Comparison of ENCODE assay signal across 8 mouse cellular contexts in the genomic region with DNA sequence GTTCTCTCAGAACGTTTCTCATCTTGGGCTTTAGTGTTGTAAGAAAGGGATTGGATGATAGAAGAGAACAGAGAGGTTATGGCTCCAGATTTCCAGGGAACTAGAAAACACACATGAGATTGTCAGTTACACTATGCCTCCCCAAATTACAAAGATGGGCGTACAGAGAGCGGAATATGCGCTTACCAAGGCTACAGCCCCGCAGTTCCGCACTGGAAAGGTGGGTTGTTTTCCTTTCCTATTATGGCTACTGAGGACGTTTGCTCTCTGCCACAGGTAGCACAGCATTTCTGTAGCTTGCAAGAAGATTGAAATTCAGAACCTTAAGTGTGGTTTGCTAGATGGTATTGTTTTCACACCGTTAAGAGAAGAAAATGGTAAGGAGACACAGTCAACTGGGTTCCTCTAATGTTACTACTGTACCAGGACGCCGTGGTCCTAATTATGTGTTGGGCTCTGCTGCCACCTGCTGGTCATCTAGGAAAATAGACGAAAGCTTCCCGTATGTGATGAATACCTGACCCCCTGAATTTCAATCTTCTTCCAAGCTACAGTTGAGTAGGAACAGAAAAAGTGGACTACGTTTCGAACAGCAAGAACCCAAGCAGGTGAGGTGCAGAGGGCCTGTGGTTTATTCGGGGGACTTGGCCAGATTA. TPM values are rescaled to one million over a fixed set of nuclear protein-coding genes. Genes with fewer than 3 reads are reported as not detected.
DNase-seq lines count a peak whose midpoint lies in the region; ATAC-seq and TF ChIP-seq lines count a peak whose summit lies in the region.

No protein-coding gene starts in this region.

- TF ChIP-seq CTCF in heart, adult 2 months (IDR thresholded peaks at IDR 0.05): peak; percentile 81

- intact Hi-C loops in heart, adult 2 months (cut with DNase I): loop anchor here (1.0 to 5.0 kb wide), 4 partner anchors 342 to 651 kb away; no protein-coding TSS in a partner anchor

- H3K4me3 ChIP-seq in heart, adult 2 months: no peak overlapping the region
- H3K4me3 ChIP-seq in heart, embryonic 10.5 days: no peak overlapping the region
- no peak overlapping the region for H3K4me3 ChIP-seq in forebrain, embryonic 16.5 days (replicated peaks; ENCODE audit: low read length)
- H3K4me3 ChIP-seq in hindbrain, embryonic 15.5 days: no peak overlapping the region
- no peak overlapping the region for H3K4me3 ChIP-seq in midbrain, embryonic 11.5 days (ENCODE audit: low read depth, low read length)

- H3K4me1 ChIP-seq in heart, adult 2 months (ENCODE audit: control insufficient read depth, insufficient read depth, low read length): no peaks in the 10 kb centered on the region
- H3K4me1 ChIP-seq in heart, embryonic 10.5 days: no peaks in the 10 kb centered on the region
- H3K4me1 ChIP-seq in forebrain, embryonic 16.5 days (replicated peaks; ENCODE audit: control insufficient read depth, insufficient read depth, low read length): no peaks in the 10 kb centered on the region
- no peaks in the 10 kb centered on the region for H3K4me1 ChIP-seq in hindbrain, embryonic 15.5 days (replicated peaks)
- no peaks in the 10 kb centered on the region for H3K4me1 ChIP-seq in midbrain, embryonic 11.5 days (ENCODE audit: control insufficient read depth, insufficient read depth, low read length)

- no peak overlapping the region for H3K4me2 ChIP-seq in forebrain, embryonic 16.5 days (ENCODE audit: low read length)
- peak overlapping the region; percentile 18; the same call in 1 of the 2 replicates for H3K4me2 ChIP-seq in hindbrain, embryonic 15.5 days
- no peak overlapping the region for H3K4me2 ChIP-seq in midbrain, embryonic 11.5 days

- 34% methylated on average over 15 of the region's 15 CpGs for WGBS in heart, adult 2 months
- 38% methylated on average over 15 of the region's 15 CpGs for WGBS in heart, embryonic 10.5 days
- 39% methylated on average over 15 of the region's 15 CpGs for WGBS in forebrain, embryonic 16.5 days
- 43% methylated on average over 15 of the region's 15 CpGs for WGBS in hindbrain, embryonic 15.5 days
- WGBS in midbrain, embryonic 11.5 days: 42% methylated on average over 15 of the region's 15 CpGs

- H3K27me3 ChIP-seq in heart, adult 2 months (ENCODE audit: control insufficient read depth, insufficient read depth, low read length): peaks cover 1% of the 10 kb centered on the region; the same call in 1 of the 2 replicates
- peaks cover 14% of the 10 kb centered on the region for H3K27me3 ChIP-seq in heart, embryonic 10.5 days (ENCODE audit: insufficient read depth, poor library complexity, severe bottlenecking)
- no peaks in the 10 kb centered on the region for H3K27me3 ChIP-seq in forebrain, embryonic 16.5 days (replicated peaks; ENCODE audit: control insufficient read depth, insufficient read depth, low read length)
- no peaks in the 10 kb centered on the region for H3K27me3 ChIP-seq in hindbrain, embryonic 15.5 days
- no peaks in the 10 kb centered on the region for H3K27me3 ChIP-seq in midbrain, embryonic 11.5 days (ENCODE audit: control insufficient read depth, insufficient read depth, low read length)

- no peaks in the 10 kb centered on the region for H3K79me2 ChIP-seq in heart, adult 2 months (replicated peaks; ENCODE audit: control insufficient read depth, insufficient read depth, low read length)

- H3K27ac ChIP-seq in heart, adult 2 months: no peak overlapping the region
- H3K27ac ChIP-seq in heart, embryonic 10.5 days: no peak overlapping the region
- H3K27ac ChIP-seq in forebrain, embryonic 16.5 days (ENCODE audit: low read length): no peak overlapping the region
- no peak overlapping the region for H3K27ac ChIP-seq in hindbrain, embryonic 15.5 days (replicated peaks)
- H3K27ac ChIP-seq in midbrain, embryonic 11.5 days (ENCODE audit: low read depth, low read length): no peak overlapping the region

- no peak for TF ChIP-seq POLR2A in heart, adult 2 months (IDR thresholded peaks at IDR 0.05; ENCODE audit: insufficient read depth, low read depth, low read length)

- H3K9me3 ChIP-seq in heart, embryonic 10.5 days: no peaks in the 10 kb centered on the region
- H3K9me3 ChIP-seq in forebrain, embryonic 16.5 days (ENCODE audit: control insufficient read depth, low read length): no peaks in the 10 kb centered on the region
- no peaks in the 10 kb centered on the region for H3K9me3 ChIP-seq in hindbrain, embryonic 15.5 days
- H3K9me3 ChIP-seq in midbrain, embryonic 11.5 days (ENCODE audit: control insufficient read depth, low read length): no peaks in the 10 kb centered on the region

- peak; percentile 84 for ATAC-seq in cerebellum, adult (ENCODE audit: insufficient number of reproducible peaks, low FRiP score, low TSS enrichment)
- ATAC-seq in forebrain, embryonic 16.5 days: peak; percentile 87
- ATAC-seq in hindbrain, embryonic 15.5 days (ENCODE audit: low FRiP score, low read depth): peak; percentile 86
- ATAC-seq in midbrain, embryonic 11.5 days (ENCODE audit: low FRiP score): peak; percentile 64

- no peak overlapping the region for H3K9ac ChIP-seq in heart, adult 2 months (ENCODE audit: low read depth, low read length)
- no peak overlapping the region for H3K9ac ChIP-seq in forebrain, embryonic 16.5 days (replicated peaks; ENCODE audit: low read depth, low read length)
- no peak overlapping the region for H3K9ac ChIP-seq in hindbrain, embryonic 15.5 days
- no peak overlapping the region for H3K9ac ChIP-seq in midbrain, embryonic 11.5 days (ENCODE audit: low read length)

- peak; percentile 49 to 72 for DNase-seq in heart, adult 2 months
- no peak for DNase-seq in heart, embryonic 10.5 days (ENCODE audit: low spot score)
- DNase-seq in left cerebral cortex, adult 8-10 months (ENCODE audit: low spot score in 2 of 2): peak; percentile 8 to 46
- peak; percentile 95 for DNase-seq in midbrain, embryonic 11.5 days (ENCODE audit: low spot score, missing footprints)
- peak; percentile 7 to 67 for DNase-seq in spleen, postnatal 10 days (ENCODE audit: low spot score in 2 of 2)

- no peaks in the 10 kb centered on the region for H3K36me3 ChIP-seq in heart, adult 2 months (ENCODE audit: control insufficient read depth, insufficient read depth, low read length)
- no peaks in the 10 kb centered on the region for H3K36me3 ChIP-seq in heart, embryonic 10.5 days
- H3K36me3 ChIP-seq in forebrain, embryonic 16.5 days (ENCODE audit: control insufficient read depth, insufficient read depth): no peaks in the 10 kb centered on the region
- H3K36me3 ChIP-seq in hindbrain, embryonic 15.5 days: no peaks in the 10 kb centered on the region
- H3K36me3 ChIP-seq in midbrain, embryonic 11.5 days (ENCODE audit: control insufficient read depth, insufficient read depth, low read length): no peaks in the 10 kb centered on the region

- peak; percentile 69; the same call in 1 of the 2 replicates for TF ChIP-seq EP300 in heart, adult 2 months (IDR thresholded peaks at IDR 0.05; ENCODE audit: insufficient read depth, low read depth, low read length)

RNA-seq across cellular contexts. Expression of a gene that starts 12.0 kb away (rescaled TPM):
- not detected for total RNA-seq in heart, adult 2 months (2021)
- not detected in 2 replicates for polyA plus RNA-seq in heart, adult 2 months (2012; rRNA removed)
- not detected in 2 replicates for polyA plus RNA-seq in heart, embryonic 10.5 days (2016; fragmentation: Nextera tagmentation; extraction: Ambion mirVana)
- polyA plus RNA-seq in forebrain, embryonic 16.5 days (2015; fragmentation: Nextera tagmentation; extraction: Ambion mirVana): not detected in 2 replicates
- not detected in 2 replicates for polyA plus RNA-seq in hindbrain, embryonic 15.5 days (2015; fragmentation: Nextera tagmentation; extraction: Ambion mirVana)
- not detected for total RNA-seq in left cerebral cortex, adult 8-10 months (2022)
- polyA plus RNA-seq in midbrain, embryonic 11.5 days (2014; fragmentation: Nextera tagmentation; extraction: Ambion mirVana): not detected in 2 replicates

RNA-seq across cellular contexts. Expression of a gene that starts 17.5 kb away (rescaled TPM):
- not detected for total RNA-seq in heart, adult 2 months (2021)
- polyA plus RNA-seq in heart, adult 2 months (2012; rRNA removed): not detected in 2 replicates
- polyA plus RNA-seq in heart, embryonic 10.5 days (2016; fragmentation: Nextera tagmentation; extraction: Ambion mirVana): not detected in 2 replicates
- polyA plus RNA-seq in forebrain, embryonic 16.5 days (2015; fragmentation: Nextera tagmentation; extraction: Ambion mirVana): not detected in 2 replicates
- not detected in 2 replicates for polyA plus RNA-seq in hindbrain, embryonic 15.5 days (2015; fragmentation: Nextera tagmentation; extraction: Ambion mirVana)
- total RNA-seq in left cerebral cortex, adult 8-10 months (2022): not detected
- not detected in 2 replicates for polyA plus RNA-seq in midbrain, embryonic 11.5 days (2014; fragmentation: Nextera tagmentation; extraction: Ambion mirVana)

RNA-seq across cellular contexts. Expression of a gene that starts 58.2 kb away (rescaled TPM):
- not detected for total RNA-seq in heart, adult 2 months (2021)
- not detected in 2 replicates for polyA plus RNA-seq in heart, adult 2 months (2012; rRNA removed)
- polyA plus RNA-seq in heart, embryonic 10.5 days (2016; fragmentation: Nextera tagmentation; extraction: Ambion mirVana): not detected in 2 replicates
- not detected in 2 replicates for polyA plus RNA-seq in forebrain, embryonic 16.5 days (2015; fragmentation: Nextera tagmentation; extraction: Ambion mirVana)
- polyA plus RNA-seq in hindbrain, embryonic 15.5 days (2015; fragmentation: Nextera tagmentation; extraction: Ambion mirVana): not detected in 2 replicates
- not detected for total RNA-seq in left cerebral cortex, adult 8-10 months (2022)
- not detected in 2 replicates for polyA plus RNA-seq in midbrain, embryonic 11.5 days (2014; fragmentation: Nextera tagmentation; extraction: Ambion mirVana)
